Mouse (Mus musculus) heart, embryonic 13.5 days (tissue): ENCODE measurements around the gene Vps11. TPM values are rescaled to one million over a fixed set of nuclear protein-coding genes. Genes with fewer than 3 reads are reported as not detected.
"Not testable (repeated sequence)": the region's sequence is repeated elsewhere in the genome, so short reads cannot be mapped to it uniquely, and the experiment has no call there.

Source experiments
- ATAC-seq: fragments of 200-750 bp; cut with Nextera tagmentation; 2 replicates; pipeline ENCODE4 v1.8.0; 2017; ENCODE audit warnings: moderate TSS enrichment; ENCODE audit not compliant: insufficient number of reproducible peaks, low FRiP score, low TSS enrichment; ENCODE audit errors: extremely low read depth
- H3K27ac ChIP-seq: fragments of 300-500 bp; sonication (generic); replicated peaks from 2 replicates; pipeline ENCODE4 v1.5.1; 2015; ENCODE audit warnings: moderate library complexity, mild to moderate bottlenecking, inconsistent platforms
- H3K27me3 ChIP-seq: fragments of 300-500 bp; sonication (generic); replicated peaks from 2 replicates; pipeline ENCODE4 v1.6.1; 2015; ENCODE audit warnings: mild to moderate bottlenecking, inconsistent platforms
- H3K36me3 ChIP-seq: fragments of 300-500 bp; sonication (generic); 2 replicates; pipeline ENCODE4 v1.6.1; 2015; ENCODE audit warnings: mild to moderate bottlenecking, inconsistent platforms
- H3K4me1 ChIP-seq: fragments of 300-500 bp; sonication (generic); 2 replicates; pipeline ENCODE4 v1.6.1; 2015; ENCODE audit warnings: inconsistent platforms
- H3K4me2 ChIP-seq: fragments of 300-500 bp; sonication (generic); 2 replicates; pipeline ENCODE4 v1.6.1; 2015; ENCODE audit warnings: inconsistent platforms, mild to moderate bottlenecking, moderate library complexity
- H3K4me3 ChIP-seq: fragments of 300-500 bp; sonication (generic); 2 replicates; pipeline ENCODE4 v1.5.1; 2015; ENCODE audit warnings: moderate library complexity, mild to moderate bottlenecking, inconsistent platforms
- H3K9ac ChIP-seq: fragments of 300-500 bp; sonication (generic); 2 replicates; pipeline ENCODE4 v1.6.1; 2015; ENCODE audit warnings: inconsistent platforms, mild to moderate bottlenecking, moderate library complexity
- H3K9me3 ChIP-seq: fragments of 300-500 bp; sonication (generic); 2 replicates; pipeline ENCODE4 v1.6.1; 2016; ENCODE audit warnings: inconsistent platforms
- WGBS: fragments of 180-500 bp; shearing (Covaris S2); methylation state at CpG from one replicate; pipeline ENCODE4 v1.1.7; 2015; ENCODE audit warnings: mixed read lengths; 5-methylcytosine and 5-hydroxymethylcytosine counted together
- polyA plus RNA-seq: library from polyadenylated mRNA; unstranded; fragments of >200 nt; fragmentation: Nextera tagmentation; extraction: Ambion mirVana; gene quantifications from 2 replicates; pipeline ENCODE4 v1.2.1, GENCODE M21; 2015

Gene Vps11
- 20.0 and 21.1 TPM in 2 replicates for polyA plus RNA-seq

DNA sequence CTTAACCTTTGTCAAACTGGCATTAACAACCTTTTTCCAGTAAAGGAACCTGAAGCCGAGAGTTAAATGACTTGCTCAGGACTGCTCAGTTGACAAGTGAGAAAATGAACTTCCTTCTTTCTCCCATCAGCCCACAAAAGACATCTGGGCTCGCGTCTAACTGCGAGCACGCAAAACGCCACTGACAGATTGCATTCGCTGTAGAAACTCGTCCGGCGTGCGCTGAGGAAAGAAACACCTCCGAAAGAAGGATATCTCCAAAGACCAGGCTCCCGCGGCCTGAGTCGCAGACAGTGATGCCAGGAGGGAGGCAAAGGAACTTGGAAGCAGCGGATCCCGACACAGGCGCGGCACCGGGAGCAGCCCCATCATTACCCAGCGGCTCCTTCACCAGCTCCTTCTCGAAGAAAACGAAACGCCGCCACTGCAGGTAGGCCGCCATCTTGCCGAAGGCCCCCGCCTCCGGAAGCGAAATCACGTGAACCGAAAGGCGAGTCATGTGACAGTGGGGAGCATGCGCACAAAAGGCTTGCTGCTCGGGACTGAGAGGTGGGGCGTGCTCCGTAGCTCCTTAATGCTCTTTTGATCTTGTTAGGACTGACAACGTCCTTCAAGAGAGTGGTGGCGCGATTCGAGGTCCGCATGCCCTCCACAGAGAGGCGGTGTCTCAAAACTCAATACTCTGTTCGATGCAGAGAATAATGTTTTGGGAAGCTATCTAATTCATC lies at the start of gene Vps11:
Gene Vps11 (minus strand): TSS at position 481 of the 728 bp plus-strand sequence.
- H3K4me2 ChIP-seq: peak within 1 kb of the TSS; percentile 76
- peaks cover 7% of the 10 kb centered on the region for H3K4me1 ChIP-seq
- H3K27me3 ChIP-seq: no peaks in the 10 kb centered on the region
- ATAC-seq: peak; percentile 84
- under 1% methylated on average over 44 of the region's 44 CpGs for WGBS
- peaks cover 34% of the 10 kb centered on the region for H3K36me3 ChIP-seq
- H3K9ac ChIP-seq: peak within 1 kb of the TSS; percentile 94
- H3K9me3 ChIP-seq: no peaks in the 10 kb centered on the region
- peak within 1 kb of the TSS; percentile 97 for H3K4me3 ChIP-seq
- H3K27ac ChIP-seq: peak within 1 kb of the TSS; percentile 84

DNA sequence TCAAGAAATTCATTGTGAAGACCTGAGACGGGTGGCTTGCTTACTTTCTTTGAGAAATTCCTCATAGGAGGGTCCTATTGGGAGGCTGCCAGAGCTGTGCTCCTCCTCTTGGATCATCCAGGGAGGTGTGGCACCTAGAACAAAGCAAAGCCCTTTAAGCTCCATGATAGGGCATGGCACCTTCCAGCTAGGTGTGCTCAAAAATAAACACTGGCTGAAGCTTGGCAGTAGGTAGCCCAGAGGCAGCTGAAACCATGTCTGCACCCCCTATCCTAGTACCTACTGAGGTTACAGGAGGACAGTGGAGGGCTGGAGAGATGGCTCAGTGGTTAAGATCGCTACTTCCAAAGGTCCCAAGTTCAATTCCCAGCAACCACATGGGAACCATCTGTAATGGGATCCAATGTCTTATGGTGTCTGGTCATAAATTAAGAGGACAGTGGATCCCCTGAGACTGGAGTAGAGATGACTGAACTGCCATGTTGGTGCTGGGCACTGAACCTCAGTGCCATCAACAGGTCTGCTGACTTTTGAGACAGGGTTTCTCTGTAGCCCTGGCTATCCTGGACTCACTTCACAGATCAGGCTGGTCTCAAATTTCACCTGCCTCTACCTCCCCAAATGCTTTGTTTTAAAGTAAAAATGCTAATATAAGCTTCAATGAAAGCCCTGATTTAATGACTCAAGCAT lies 49.3 kb upstream of the Vps11 start:
- peaks cover 24% of the 10 kb centered on the region for H3K4me1 ChIP-seq
- H3K27ac ChIP-seq: no peak overlapping the region
- H3K36me3 ChIP-seq: peaks cover 70% of the 10 kb centered on the region
- no peak overlapping the region for H3K4me2 ChIP-seq
- H3K9me3 ChIP-seq: no peaks in the 10 kb centered on the region
- H3K4me3 ChIP-seq: no peak overlapping the region
- no peak overlapping the region for H3K9ac ChIP-seq
- no peaks in the 10 kb centered on the region for H3K27me3 ChIP-seq
- no peak for ATAC-seq
- 83% methylated on average over 2 of the region's 2 CpGs for WGBS

DNA sequence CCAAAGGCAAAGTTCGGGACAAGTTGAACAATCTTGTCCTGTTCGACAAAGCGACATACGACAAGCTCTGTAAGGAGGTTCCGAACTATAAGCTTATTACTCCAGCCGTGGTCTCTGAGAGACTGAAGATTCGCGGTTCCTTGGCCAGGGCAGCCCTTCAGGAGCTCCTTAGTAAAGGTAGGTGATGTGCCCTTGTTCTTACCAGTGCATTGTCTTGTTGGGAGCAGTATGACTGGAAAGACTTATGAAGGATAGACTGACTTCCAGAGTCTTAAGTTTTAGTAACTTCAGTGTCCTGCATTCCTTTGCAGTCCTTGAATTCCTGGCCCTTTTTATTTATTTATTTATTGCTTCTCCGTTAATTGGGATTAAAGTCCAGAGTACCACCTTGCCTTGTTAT lies 47.2 kb upstream of the Vps11 start:
- H3K27me3 ChIP-seq, H3K27ac ChIP-seq, H3K9me3 ChIP-seq, ATAC-seq: not testable (repeated sequence)
- Histone ChIP-seq H3K4me1 (peaks cover 30% of the 10 kb centered on the region), H3K4me3 (peak overlapping the region; percentile 94), H3K4me2 (peak overlapping the region; percentile 88), H3K9ac (peak overlapping the region; percentile 95), H3K36me3 (peaks cover 73% of the 10 kb centered on the region)
- 71% methylated on average over 9 of the region's 9 CpGs for WGBS

DNA sequence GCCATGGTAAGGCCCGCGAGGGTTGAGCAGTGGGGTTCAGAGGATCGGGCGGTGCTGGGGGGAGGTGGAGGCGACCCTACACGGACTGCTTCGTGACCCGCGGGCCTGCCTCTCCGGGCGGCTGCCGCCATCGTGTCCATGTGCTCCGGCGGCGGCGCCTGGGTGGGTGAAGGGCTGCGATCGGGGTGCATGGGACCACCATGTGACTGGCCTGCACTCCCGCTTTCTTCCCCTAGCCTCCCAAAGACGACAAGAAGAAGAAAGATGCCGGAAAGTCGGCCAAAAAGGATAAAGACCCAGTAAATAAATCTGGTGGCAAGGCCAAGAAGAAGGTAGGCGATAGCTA lies 46.3 kb upstream of the Vps11 start:
- peak overlapping the region; percentile 88 for H3K4me2 ChIP-seq
- peaks cover 30% of the 10 kb centered on the region for H3K4me1 ChIP-seq
- WGBS: under 1% methylated on average over 24 of the region's 24 CpGs
- no peaks in the 10 kb centered on the region for H3K27me3 ChIP-seq
- ATAC-seq: no peak
- peak overlapping the region; percentile 94 for H3K4me3 ChIP-seq
- H3K27ac ChIP-seq: peak overlapping the region; percentile 90
- H3K9me3 ChIP-seq: no peaks in the 10 kb centered on the region
- H3K9ac ChIP-seq: peak overlapping the region; percentile 95
- peaks cover 73% of the 10 kb centered on the region for H3K36me3 ChIP-seq

- Histone ChIP-seq H3K36me3 (peaks cover 73% of the 10 kb centered on the region), H3K9ac (peak within 1 kb of the TSS; percentile 95), H3K27ac (peak within 1 kb of the TSS; percentile 90), H3K27me3 (no peaks in the 10 kb centered on the region), H3K9me3 (no peaks in the 10 kb centered on the region), H3K4me3 (peak within 1 kb of the TSS; percentile 94), H3K4me1 (peaks cover 30% of the 10 kb centered on the region), H3K4me2 (peak within 1 kb of the TSS; percentile 88)
- WGBS: under 1% methylated on average over 51 of the region's 51 CpGs
- peak; percentile 93 for ATAC-seq
Observed at GRCm38 (mm10) chr9:44406906-44407751, 45.7 kb upstream of the Vps11 start, which contains the start of the genes Rps25 and Trappc4. Gene Rps25 (plus strand): TSS chr9:44407139. Gene Trappc4 (minus strand): TSS chr9:44407600.

DNA sequence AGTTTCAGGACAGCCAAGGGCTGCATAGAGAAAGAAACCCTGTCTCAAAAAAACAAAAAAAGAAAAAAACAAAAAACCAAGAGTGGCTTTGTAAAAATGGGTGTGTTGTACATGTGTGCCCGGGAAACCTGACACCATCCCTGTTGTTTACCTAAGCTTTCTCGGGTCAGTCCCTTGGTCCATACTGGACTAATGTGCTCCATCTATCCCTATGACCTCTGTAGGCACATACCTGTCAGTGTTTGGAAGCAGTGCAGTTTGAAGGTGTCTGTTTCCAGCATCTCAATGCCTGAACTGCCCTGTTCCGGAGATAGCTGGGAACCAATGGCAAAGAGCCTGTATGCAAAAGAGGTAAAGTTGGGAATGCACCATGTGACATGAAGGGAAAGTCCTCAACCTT lies 43.5 kb upstream of the Vps11 start:
- no peak overlapping the region for H3K9ac ChIP-seq
- H3K4me3 ChIP-seq: no peak overlapping the region
- 85% methylated on average over 3 of the region's 3 CpGs for WGBS
- H3K9me3 ChIP-seq: no peaks in the 10 kb centered on the region
- H3K27ac ChIP-seq: no peak overlapping the region
- peaks cover 49% of the 10 kb centered on the region for H3K4me1 ChIP-seq
- H3K36me3 ChIP-seq: peaks cover 73% of the 10 kb centered on the region
- ATAC-seq: no peak
- H3K4me2 ChIP-seq: no peak overlapping the region
- H3K27me3 ChIP-seq: no peaks in the 10 kb centered on the region

GRCm38 (mm10) chr9:44401081-44401480 lies 39.6 kb upstream of the Vps11 start:
- no peak for ATAC-seq
- H3K36me3 ChIP-seq: peaks cover 74% of the 10 kb centered on the region
- no peaks in the 10 kb centered on the region for H3K27me3 ChIP-seq
- no peak overlapping the region for H3K4me2 ChIP-seq
- H3K9me3 ChIP-seq: no peaks in the 10 kb centered on the region
- H3K4me1 ChIP-seq: peaks cover 54% of the 10 kb centered on the region
- no peak overlapping the region for H3K4me3 ChIP-seq
- H3K27ac ChIP-seq: peak overlapping the region; percentile 45
- peak overlapping the region; percentile 58; the same call in 1 of the 2 replicates for H3K9ac ChIP-seq
- WGBS: 52% methylated on average over 4 of the region's 4 CpGs

- no peaks in the 10 kb centered on the region for H3K27me3 ChIP-seq
- peaks cover 48% of the 10 kb centered on the region for H3K4me1 ChIP-seq
- 89% methylated on average over 6 of the region's 6 CpGs for WGBS
- H3K36me3 ChIP-seq: peaks cover 63% of the 10 kb centered on the region
- H3K4me3 ChIP-seq: no peak overlapping the region
- ATAC-seq: no peak
- no peak overlapping the region for H3K27ac ChIP-seq
- H3K9me3 ChIP-seq: no peaks in the 10 kb centered on the region
- no peak overlapping the region for H3K9ac ChIP-seq
- no peak overlapping the region for H3K4me2 ChIP-seq
Observed at GRCm38 (mm10) chr9:44399795-44400114, 38.3 kb upstream of the Vps11 start.

GRCm38 (mm10) chr9:44399114-44399794 lies 37.8 kb upstream of the Vps11 start:
- Histone ChIP-seq H3K36me3 (peaks cover 58% of the 10 kb centered on the region), H3K9me3 (no peaks in the 10 kb centered on the region), H3K9ac (peak overlapping the region; percentile 24; the same call in 1 of the 2 replicates), H3K27me3 (no peaks in the 10 kb centered on the region), H3K4me1 (peaks cover 48% of the 10 kb centered on the region), H3K4me2 (no peak overlapping the region), H3K4me3 (no peak overlapping the region), H3K27ac (no peak overlapping the region)
- no peak for ATAC-seq
- 77% methylated on average over 13 of the region's 13 CpGs for WGBS

DNA sequence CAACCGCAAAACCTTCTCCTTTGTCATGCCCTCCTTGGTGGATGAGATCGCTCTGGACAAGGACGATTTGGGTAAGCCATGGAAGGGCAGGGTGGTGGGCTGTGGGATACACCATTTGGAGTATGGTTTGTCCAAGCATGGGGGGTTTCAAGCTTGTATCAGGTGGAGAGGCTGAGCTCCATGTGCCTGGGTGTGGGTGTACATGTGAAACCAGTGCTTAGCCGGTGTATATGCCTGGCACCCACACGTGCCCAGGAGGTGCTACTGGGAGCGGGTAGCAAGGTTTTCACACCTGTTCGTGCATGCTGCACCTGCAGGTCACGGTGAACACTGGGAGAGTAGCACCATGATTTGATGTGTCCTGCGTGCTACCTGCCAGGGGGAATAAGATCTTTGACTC lies 37.1 kb upstream of the Vps11 start:
- Histone ChIP-seq H3K36me3 (peaks cover 51% of the 10 kb centered on the region), H3K4me2 (peak overlapping the region; percentile 86), H3K4me1 (peaks cover 48% of the 10 kb centered on the region), H3K9me3 (no peaks in the 10 kb centered on the region), H3K27me3 (no peaks in the 10 kb centered on the region), H3K27ac (peak overlapping the region; percentile 91; the same call in 1 of the 2 replicates), H3K9ac (peak overlapping the region; percentile 94), H3K4me3 (peak overlapping the region; percentile 80)
- no peak for ATAC-seq
- 78% methylated on average over 9 of the region's 9 CpGs for WGBS
